Mouse (Mus musculus) retina, postnatal 7 days (tissue): ENCODE results near the gene Slc25a48.

Experiments used
- DNase-seq: peaks from one replicate; pipeline ENCODE4 v3.0.0-alpha.2; 2012; ENCODE audit warnings: low read depth, low spot score

The Slc25a48 gene

DNA sequence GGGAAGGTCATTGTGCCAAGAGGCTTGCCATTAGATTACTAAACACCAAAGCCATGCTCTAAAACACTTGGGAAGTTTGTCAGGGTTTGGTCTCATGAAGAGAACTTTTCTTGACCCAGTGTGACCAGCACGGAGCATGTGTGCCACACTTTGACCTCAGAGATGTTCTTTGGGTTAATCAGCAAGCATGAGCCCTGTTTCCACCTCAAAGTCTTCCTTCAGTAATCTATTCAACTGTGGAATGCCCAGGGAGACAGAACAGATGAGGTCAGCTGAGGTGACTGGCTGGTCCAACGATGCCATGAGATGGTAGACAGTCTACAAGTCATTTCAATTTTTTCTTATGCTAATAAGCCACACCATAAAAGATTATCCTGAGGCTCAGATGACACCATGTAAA, 71.6 kb downstream of the Slc25a48 start:
- no peak for DNase-seq

- DNase-seq: no peak
Observed at GRCm38 (mm10) chr13:56513595-56513994, 75.4 kb downstream of the Slc25a48 start.

DNA sequence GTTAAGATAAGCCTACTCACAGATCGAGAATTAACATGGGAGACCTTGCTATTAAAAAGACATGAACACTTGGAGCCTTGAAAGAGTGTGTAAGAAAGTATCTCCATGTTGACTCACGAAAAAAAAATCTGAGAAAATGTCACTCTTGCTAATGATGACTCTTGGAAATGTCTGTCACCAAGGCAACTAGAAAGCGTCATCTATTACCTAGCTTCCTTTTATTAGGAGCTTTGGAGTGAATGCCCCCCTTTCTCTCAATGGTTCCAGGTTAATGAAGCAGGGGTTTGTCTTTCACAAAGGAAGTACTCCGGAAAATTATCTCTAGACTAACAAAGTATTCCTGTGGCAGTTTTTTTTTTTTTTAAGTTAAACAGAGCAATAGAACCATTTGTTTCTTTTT, 78.2 kb downstream of the Slc25a48 start:
- no peak for DNase-seq

- DNase-seq: peak; percentile 51
Observed at GRCm38 (mm10) chr13:56516816-56517215, 78.7 kb downstream of the Slc25a48 start.

- peak; percentile 83 for DNase-seq
Observed at GRCm38 (mm10) chr13:56522081-56522820, 84.1 kb downstream of the Slc25a48 start, which contains the start of gene Fbxl21. TSS of gene Fbxl21 (plus strand) at chr13:56522472.

DNA sequence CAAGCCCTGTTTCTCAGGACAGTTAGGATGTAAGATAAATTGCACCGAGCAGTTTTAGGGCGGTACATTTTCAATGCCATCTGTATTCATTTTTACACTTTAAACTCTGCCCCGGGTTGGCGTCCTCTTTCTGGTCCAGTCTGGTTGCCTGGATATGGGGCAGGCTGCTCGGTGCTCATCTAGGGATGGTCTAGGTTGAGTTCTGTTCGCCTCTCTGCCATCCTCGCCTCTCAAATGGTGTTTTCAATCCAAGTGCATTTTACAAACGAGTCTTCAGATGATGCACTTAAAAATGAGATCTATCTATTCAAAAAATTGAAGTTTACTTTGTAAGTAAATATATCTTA, 84.6 kb downstream of the Slc25a48 start:
- DNase-seq: no peak
